Mouse (Mus musculus) E14TG2a.4 (cell line): ENCODE data around the gene Arpp21.

Experiments used
- H3K27me3 ChIP-seq: 2 replicates; pipeline ENCODE4 v1.6.1; 2014; ENCODE audit warnings: low read length, control low read depth; ENCODE audit not compliant: insufficient read depth
- H3K36me3 ChIP-seq: 2 replicates; pipeline ENCODE4 v1.6.1; 2014; ENCODE audit warnings: low read length, control low read depth; ENCODE audit not compliant: insufficient read depth
- H3K4me1 ChIP-seq: replicated peaks from 2 replicates; pipeline ENCODE4 v1.6.1; 2014; ENCODE audit warnings: low read depth, low read length, control low read depth
- H3K4me3 ChIP-seq: replicated peaks from 2 replicates; pipeline ENCODE4 v1.5.1; 2014; ENCODE audit warnings: mild to moderate bottlenecking, low read length
- H3K9me3 ChIP-seq: 2 replicates; pipeline ENCODE4 v1.6.1; 2014; ENCODE audit warnings: low read length, control low read depth
- CTCF ChIP-seq: conservative IDR thresholded peaks from 2 replicates; pipeline ENCODE4 v1.5.1; 2014; ENCODE audit warnings: low read length
- NANOG ChIP-seq: IDR thresholded peaks from 2 replicates; pipeline ENCODE4 v1.6.1; 2014; ENCODE audit warnings: borderline replicate concordance, low read length, mixed read lengths
- POU5F1 ChIP-seq: IDR thresholded peaks from 2 replicates; pipeline ENCODE4 v1.6.1; 2014; ENCODE audit warnings: low read length, borderline replicate concordance

The Arpp21 gene

GRCm38 (mm10) chr9:112198296-112198695 is 37.4 kb downstream of the Arpp21 start:
- H3K36me3 ChIP-seq, result no peaks in the 10 kb centered on the region
- no peaks in the 10 kb centered on the region for H3K4me1 ChIP-seq
- H3K9me3 ChIP-seq, result 0 out of 2 replicates have a peak, but pooled peaks cover 3% of the 10 kb centered on the region
- TF ChIP-seq CTCF, result no peak
- no peak for TF ChIP-seq NANOG
- TF ChIP-seq POU5F1, result no peak
- H3K27me3 ChIP-seq, result no peaks in the 10 kb centered on the region
- no peak overlapping the region for H3K4me3 ChIP-seq

GRCm38 (mm10) chr9:112194049-112194448 is 41.7 kb downstream of the Arpp21 start:
- no peak for TF ChIP-seq CTCF
- TF ChIP-seq POU5F1, result no peak
- TF ChIP-seq NANOG, result no peak
- H3K36me3 ChIP-seq, result no peaks in the 10 kb centered on the region
- H3K9me3 ChIP-seq, result no peaks in the 10 kb centered on the region
- no peaks in the 10 kb centered on the region for H3K4me1 ChIP-seq
- no peaks in the 10 kb centered on the region for H3K27me3 ChIP-seq
- H3K4me3 ChIP-seq, result no peak overlapping the region

GRCm38 (mm10) chr9:112189394-112189793 is 46.3 kb downstream of the Arpp21 start:
- H3K27me3 ChIP-seq, result peaks cover 8% of the 10 kb centered on the region
- H3K9me3 ChIP-seq, result no peaks in the 10 kb centered on the region
- no peak overlapping the region for H3K4me3 ChIP-seq
- TF ChIP-seq POU5F1 (no peak), NANOG (no peak), CTCF (no peak)
- H3K4me1 ChIP-seq, result peaks cover 13% of the 10 kb centered on the region; the same call in 1 of the 2 replicates
- H3K36me3 ChIP-seq, result no peaks in the 10 kb centered on the region

- H3K36me3 ChIP-seq, result no peaks in the 10 kb centered on the region
- no peaks in the 10 kb centered on the region for H3K9me3 ChIP-seq
- TF ChIP-seq CTCF (no peak), POU5F1 (no peak), NANOG (no peak)
- no peak overlapping the region for H3K4me3 ChIP-seq
- peaks cover 13% of the 10 kb centered on the region; the same call in 1 of the 2 replicates for H3K4me1 ChIP-seq
- peaks cover 8% of the 10 kb centered on the region for H3K27me3 ChIP-seq
Observed at GRCm38 (mm10) chr9:112188358-112188893, 47.3 kb downstream of the Arpp21 start.

GRCm38 (mm10) chr9:112187667-112188066 is 48.1 kb downstream of the Arpp21 start:
- H3K9me3 ChIP-seq, result no peaks in the 10 kb centered on the region
- peaks cover 8% of the 10 kb centered on the region for H3K27me3 ChIP-seq
- no peak overlapping the region for H3K4me3 ChIP-seq
- peaks cover 13% of the 10 kb centered on the region; the same call in 1 of the 2 replicates for H3K4me1 ChIP-seq
- no peaks in the 10 kb centered on the region for H3K36me3 ChIP-seq
- TF ChIP-seq POU5F1, result no peak
- TF ChIP-seq CTCF, result no peak
- TF ChIP-seq NANOG, result no peak

- no peak overlapping the region for H3K4me3 ChIP-seq
- H3K36me3 ChIP-seq, result no peaks in the 10 kb centered on the region
- H3K9me3 ChIP-seq, result no peaks in the 10 kb centered on the region
- TF ChIP-seq POU5F1 (no peak), CTCF (no peak), NANOG (no peak)
- H3K4me1 ChIP-seq, result peaks cover 13% of the 10 kb centered on the region; the same call in 1 of the 2 replicates
- peaks cover 8% of the 10 kb centered on the region for H3K27me3 ChIP-seq
Observed at GRCm38 (mm10) chr9:112186336-112187305, 49.1 kb downstream of the Arpp21 start.

- H3K36me3 ChIP-seq, result no peaks in the 10 kb centered on the region
Observed at GRCm38 (mm10) chr9:112185746-112186145, 50.0 kb downstream of the Arpp21 start.

GRCm38 (mm10) chr9:112182738-112183137 is 53.0 kb downstream of the Arpp21 start:
- Histone ChIP-seq H3K27me3 (peaks cover 5% of the 10 kb centered on the region; the same call in 1 of the 2 replicates), H3K4me1 (peaks cover 13% of the 10 kb centered on the region; the same call in 1 of the 2 replicates), H3K4me3 (no peak overlapping the region), H3K36me3 (no peaks in the 10 kb centered on the region), H3K9me3 (no peaks in the 10 kb centered on the region)
- TF ChIP-seq POU5F1, result no peak
- TF ChIP-seq CTCF, result no peak
- TF ChIP-seq NANOG, result no peak

More at GRCm38 (mm10) chr9:112185746-112186145, 50.0 kb downstream of the Arpp21 start:
- H3K4me3 ChIP-seq, result no peak overlapping the region
- H3K27me3 ChIP-seq, result peaks cover 8% of the 10 kb centered on the region
- no peaks in the 10 kb centered on the region for H3K9me3 ChIP-seq
- TF ChIP-seq NANOG, result no peak
- TF ChIP-seq CTCF, result no peak
- no peak for TF ChIP-seq POU5F1
- H3K4me1 ChIP-seq, result peaks cover 13% of the 10 kb centered on the region; the same call in 1 of the 2 replicates
